Mouse (Mus musculus): Measurements from ENCODE around the gene Kcp. TPM values are rescaled to one million over a fixed set of nuclear protein-coding genes. Genes with fewer than 3 reads are reported as not detected.

The Kcp gene
- polyA plus RNA-seq, 1 experiment from 2014 or later, result 3.8 TPM

GRCm38 (mm10) chr6:29468851-29469250, 38.9 kb downstream of the Kcp start:
- WGBS, result 70% methylated on average over 3 of the region's 3 CpGs

GRCm38 (mm10) chr6:29467583-29468354, 40.0 kb downstream of the Kcp start, which contains the start of gene Atp6v1f:
Atp6v1f (plus strand) TSS chr6:29467718.
- WGBS, result 0% methylated on average over 39 of the region's 39 CpGs
- Histone ChIP-seq H3K4me2 (replicated peaks; ENCODE audit: low read depth) (peak within 1 kb of the TSS; percentile 70), H3K9ac (ENCODE audit: low read length) (peak within 1 kb of the TSS; percentile 62), H3K36me3 (ENCODE audit: control insufficient read depth, insufficient read depth, low read length) (peaks cover 5% of the 10 kb centered on the region; the same call in 1 of the 2 replicates), H3K9me3 (ENCODE audit: control insufficient read depth, low read length) (no peaks in the 10 kb centered on the region), H3K27ac (replicated peaks) (peak within 1 kb of the TSS; percentile 20; the same call in 1 of the 2 replicates), H3K4me1 (replicated peaks; ENCODE audit: control insufficient read depth, insufficient read depth) (0 out of 2 replicates have a peak, but pooled peaks cover 3% of the 10 kb centered on the region), H3K27me3 (ENCODE audit: control insufficient read depth, insufficient read depth, low read length) (no peaks in the 10 kb centered on the region), H3K4me3 (ENCODE audit: low read depth, low read length) (peak within 1 kb of the TSS; percentile 63)
- ATAC-seq (ENCODE audit: low FRiP score, low TSS enrichment), result peak; percentile 96
- TF ChIP-seq EP300 (optimal IDR thresholded peaks at IDR 0.05) (no peak), CTCF (IDR thresholded peaks at IDR 0.05; ENCODE audit: low read depth) (peak; percentile 12; the same call in 1 of the 2 replicates)
- peak; percentile 96 for DNase-seq (ENCODE audit: low spot score)

More at GRCm38 (mm10) chr6:29468851-29469250, 38.9 kb downstream of the Kcp start:
- no peaks in the 10 kb centered on the region for H3K27me3 ChIP-seq (ENCODE audit: control insufficient read depth, insufficient read depth, low read length)
- 0 out of 2 replicates have a peak, but pooled peaks cover 3% of the 10 kb centered on the region for H3K4me1 ChIP-seq (replicated peaks; ENCODE audit: control insufficient read depth, insufficient read depth)
- no peak overlapping the region for H3K27ac ChIP-seq (replicated peaks)
- H3K4me3 ChIP-seq (ENCODE audit: low read depth, low read length), result no peak overlapping the region; the same call in 1 of the 2 replicates
- H3K9me3 ChIP-seq (ENCODE audit: control insufficient read depth, low read length), result no peaks in the 10 kb centered on the region
- ATAC-seq (ENCODE audit: low FRiP score, low TSS enrichment) (no peak), DNase-seq (ENCODE audit: low spot score) (no peak)
- H3K9ac ChIP-seq (ENCODE audit: low read length), result no peak overlapping the region; the same call in 1 of the 2 replicates
- H3K4me2 ChIP-seq (replicated peaks; ENCODE audit: low read depth), result peak overlapping the region; percentile 70
- H3K36me3 ChIP-seq (ENCODE audit: control insufficient read depth, insufficient read depth, low read length), result peaks cover 5% of the 10 kb centered on the region; the same call in 1 of the 2 replicates
- TF ChIP-seq EP300 (optimal IDR thresholded peaks at IDR 0.05), result no peak
- TF ChIP-seq CTCF (IDR thresholded peaks at IDR 0.05; ENCODE audit: low read depth), result no peak

- no peaks in the 10 kb centered on the region for H3K27me3 ChIP-seq (ENCODE audit: control insufficient read depth, insufficient read depth, low read length)
- TF ChIP-seq CTCF (IDR thresholded peaks at IDR 0.05; ENCODE audit: low read depth) (no peak), EP300 (optimal IDR thresholded peaks at IDR 0.05) (no peak)
- no peak for ATAC-seq (ENCODE audit: low FRiP score, low TSS enrichment)
- H3K9me3 ChIP-seq (ENCODE audit: control insufficient read depth, low read length), result no peaks in the 10 kb centered on the region
- H3K4me3 ChIP-seq (ENCODE audit: low read depth, low read length), result no peak overlapping the region
- no peak overlapping the region for H3K27ac ChIP-seq (replicated peaks)
- H3K9ac ChIP-seq (ENCODE audit: low read length), result no peak overlapping the region
- WGBS, result 70% methylated on average over 3 of the region's 3 CpGs
- H3K4me1 ChIP-seq (replicated peaks; ENCODE audit: control insufficient read depth, insufficient read depth), result 0 out of 2 replicates have a peak, but pooled peaks cover under 1% of the 10 kb centered on the region
- H3K36me3 ChIP-seq (ENCODE audit: control insufficient read depth, insufficient read depth, low read length), result 0 out of 2 replicates have a peak, but pooled peaks cover 4% of the 10 kb centered on the region
- H3K4me2 ChIP-seq (replicated peaks; ENCODE audit: low read depth), result no peak overlapping the region
- DNase-seq (ENCODE audit: low spot score), result no peak
Observed at GRCm38 (mm10) chr6:29463388-29463787, 44.4 kb downstream of the Kcp start.

GRCm38 (mm10) chr6:29461502-29461901, 46.2 kb downstream of the Kcp start:
- 55% methylated on average over 7 of the region's 7 CpGs for WGBS
- TF ChIP-seq CTCF (IDR thresholded peaks at IDR 0.05; ENCODE audit: low read depth) (peak; percentile 25; the same call in 1 of the 2 replicates), EP300 (optimal IDR thresholded peaks at IDR 0.05) (no peak)
- DNase-seq (ENCODE audit: low spot score), result no peak
- H3K27me3 ChIP-seq (ENCODE audit: control insufficient read depth, insufficient read depth, low read length), result no peaks in the 10 kb centered on the region
- no peak overlapping the region for H3K27ac ChIP-seq (replicated peaks)
- peaks cover 7% of the 10 kb centered on the region; the same call in 1 of the 2 replicates for H3K36me3 ChIP-seq (ENCODE audit: control insufficient read depth, insufficient read depth, low read length)
- no peaks in the 10 kb centered on the region for H3K9me3 ChIP-seq (ENCODE audit: control insufficient read depth, low read length)
- ATAC-seq (ENCODE audit: low FRiP score, low TSS enrichment), result no peak
- no peak overlapping the region for H3K4me2 ChIP-seq (replicated peaks; ENCODE audit: low read depth)
- no peaks in the 10 kb centered on the region for H3K4me1 ChIP-seq (replicated peaks; ENCODE audit: control insufficient read depth, insufficient read depth)
- no peak overlapping the region for H3K9ac ChIP-seq (ENCODE audit: low read length)
- no peak overlapping the region for H3K4me3 ChIP-seq (ENCODE audit: low read depth, low read length)

- TF ChIP-seq EP300 (optimal IDR thresholded peaks at IDR 0.05), result no peak
- no peak for TF ChIP-seq CTCF (IDR thresholded peaks at IDR 0.05; ENCODE audit: low read depth)
- no peak overlapping the region for H3K9ac ChIP-seq (ENCODE audit: low read length)
- no peaks in the 10 kb centered on the region for H3K4me1 ChIP-seq (replicated peaks; ENCODE audit: control insufficient read depth, insufficient read depth)
- DNase-seq (ENCODE audit: low spot score) (no peak), ATAC-seq (ENCODE audit: low FRiP score, low TSS enrichment) (no peak)
- no peak overlapping the region for H3K4me3 ChIP-seq (ENCODE audit: low read depth, low read length)
- no peaks in the 10 kb centered on the region for H3K27me3 ChIP-seq (ENCODE audit: control insufficient read depth, insufficient read depth, low read length)
- 93% methylated on average over 6 of the region's 6 CpGs for WGBS
- H3K4me2 ChIP-seq (replicated peaks; ENCODE audit: low read depth), result no peak overlapping the region
- peaks cover 25% of the 10 kb centered on the region for H3K36me3 ChIP-seq (ENCODE audit: control insufficient read depth, insufficient read depth, low read length)
- H3K27ac ChIP-seq (replicated peaks), result no peak overlapping the region
- H3K9me3 ChIP-seq (ENCODE audit: control insufficient read depth, low read length), result no peaks in the 10 kb centered on the region
Observed at GRCm38 (mm10) chr6:29450667-29451066, 57.1 kb downstream of the Kcp start.

- H3K27me3 ChIP-seq (ENCODE audit: control insufficient read depth, insufficient read depth, low read length), result no peaks in the 10 kb centered on the region
- no peaks in the 10 kb centered on the region for H3K4me1 ChIP-seq (replicated peaks; ENCODE audit: control insufficient read depth, insufficient read depth)
- no peaks in the 10 kb centered on the region for H3K9me3 ChIP-seq (ENCODE audit: control insufficient read depth, low read length)
- no peak overlapping the region for H3K9ac ChIP-seq (ENCODE audit: low read length)
- H3K36me3 ChIP-seq (ENCODE audit: control insufficient read depth, insufficient read depth, low read length), result peaks cover 25% of the 10 kb centered on the region
- DNase-seq (ENCODE audit: low spot score) (no peak), ATAC-seq (ENCODE audit: low FRiP score, low TSS enrichment) (no peak)
- no peak overlapping the region for H3K4me2 ChIP-seq (replicated peaks; ENCODE audit: low read depth)
- H3K27ac ChIP-seq (replicated peaks), result no peak overlapping the region
- TF ChIP-seq EP300 (optimal IDR thresholded peaks at IDR 0.05) (no peak), CTCF (IDR thresholded peaks at IDR 0.05; ENCODE audit: low read depth) (no peak)
- 30% methylated on average over 4 of the region's 4 CpGs for WGBS
- no peak overlapping the region for H3K4me3 ChIP-seq (ENCODE audit: low read depth, low read length)
Observed at GRCm38 (mm10) chr6:29449858-29450257, 57.9 kb downstream of the Kcp start.
